Mouse (Mus musculus) spleen, postnatal 36 days (tissue): ENCODE results near the gene Bnipl.
"Not testable (repeated sequence)": the region's sequence is repeated elsewhere in the genome, so short reads cannot be mapped to it uniquely, and the experiment has no call there.

Source experiments
- DNase-seq, 2 experiments: peaks; one replicate each; pipeline ENCODE4 v3.0.0; 2022; ENCODE audit warnings: low spot score in 2 of 2, mixed read lengths in 1 of 2

The Bnipl gene

DNA sequence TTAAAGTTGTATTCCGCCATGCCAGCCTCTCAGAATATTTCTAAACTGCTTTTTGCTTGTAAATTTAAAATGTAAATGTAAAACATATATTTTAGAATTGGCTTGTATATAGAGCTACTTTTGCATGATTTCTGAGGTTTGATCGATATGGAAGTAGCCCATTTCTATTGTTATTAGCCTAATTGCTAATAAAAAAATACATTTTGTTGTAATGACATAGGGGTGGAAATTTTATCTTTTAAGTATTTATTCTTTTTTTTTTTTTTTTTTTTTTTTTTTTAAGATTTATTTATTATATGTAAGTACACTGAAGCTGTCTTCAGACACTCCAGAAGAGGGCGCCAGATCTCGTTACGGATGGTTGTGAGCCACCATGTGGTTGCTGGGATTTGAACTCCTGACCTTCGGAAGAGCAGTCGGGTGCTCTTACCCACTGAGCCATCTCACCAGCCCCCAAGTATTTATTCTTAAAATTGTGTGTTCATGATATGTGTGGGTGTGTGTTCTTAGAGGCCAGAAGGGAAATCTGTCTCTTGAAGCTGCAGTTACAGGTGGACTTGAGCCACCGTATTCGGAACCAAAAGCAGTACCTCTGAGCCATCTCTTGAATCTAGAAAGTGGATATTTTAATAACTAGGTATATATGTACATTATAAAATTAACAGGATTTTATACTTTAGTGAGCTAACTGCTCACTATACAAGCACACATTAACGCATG lies 37.9 kb downstream of the Bnipl start:
- not testable (repeated sequence) for DNase-seq

DNA sequence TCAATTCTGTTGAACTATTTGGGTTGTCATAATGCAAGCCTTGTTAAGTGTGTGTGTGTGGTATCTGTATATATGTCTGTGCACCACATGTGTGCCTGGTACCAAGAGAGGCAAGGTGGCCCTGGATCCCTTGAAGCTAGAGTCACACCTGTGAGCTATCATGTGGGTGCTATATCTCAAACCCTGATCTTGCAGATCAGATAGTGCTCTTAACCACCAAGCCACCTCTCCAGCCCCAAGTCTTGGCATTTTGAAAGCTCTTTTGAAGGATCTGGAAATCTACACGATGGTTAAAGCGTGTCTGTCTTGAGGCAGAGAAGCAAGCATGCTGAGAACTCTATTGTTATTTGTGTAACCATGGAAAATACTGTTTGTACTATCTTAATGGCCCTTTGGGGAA lies 40.4 kb downstream of the Bnipl start:
- DNase-seq, result no peak

DNA sequence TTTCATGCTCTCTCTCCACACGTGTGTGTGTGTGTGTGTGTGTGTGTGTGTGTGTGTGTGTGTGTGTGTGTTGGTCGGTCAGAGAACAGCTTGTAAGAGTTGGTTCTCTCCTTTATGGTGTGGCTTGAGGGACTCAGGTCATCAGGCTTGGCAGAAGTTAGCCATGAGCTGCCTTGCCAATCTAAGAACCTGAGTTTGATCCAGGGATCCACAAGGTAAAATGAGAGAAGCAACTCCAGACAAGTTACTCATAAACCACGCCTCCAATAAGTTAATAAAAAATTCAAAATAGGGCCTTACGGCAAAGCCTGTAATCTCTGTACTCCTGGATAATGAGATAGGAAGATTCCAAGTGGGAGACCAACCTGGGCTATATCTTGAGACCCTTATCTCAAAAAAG lies 42.7 kb downstream of the Bnipl start:
- no peak for DNase-seq

DNA sequence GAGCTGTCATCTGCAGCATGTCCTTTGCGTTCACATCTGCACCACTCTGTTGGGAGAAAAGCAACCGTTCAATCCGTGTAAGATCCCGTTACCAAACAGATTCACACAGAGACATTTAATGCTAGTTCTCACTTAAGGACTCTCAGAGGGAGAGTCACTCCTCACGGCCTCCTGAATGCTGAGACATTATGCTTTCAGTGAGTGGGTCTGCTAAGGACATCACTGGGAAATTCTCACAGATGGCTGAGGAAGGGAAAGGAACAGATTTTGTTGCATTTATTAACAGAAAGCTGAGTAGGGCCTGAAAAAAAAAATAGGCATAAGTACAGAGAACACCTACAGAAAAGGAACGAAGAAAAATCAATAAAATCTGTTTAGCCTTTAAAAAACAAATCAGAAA lies 47.1 kb downstream of the Bnipl start:
- DNase-seq, result no peak

DNA sequence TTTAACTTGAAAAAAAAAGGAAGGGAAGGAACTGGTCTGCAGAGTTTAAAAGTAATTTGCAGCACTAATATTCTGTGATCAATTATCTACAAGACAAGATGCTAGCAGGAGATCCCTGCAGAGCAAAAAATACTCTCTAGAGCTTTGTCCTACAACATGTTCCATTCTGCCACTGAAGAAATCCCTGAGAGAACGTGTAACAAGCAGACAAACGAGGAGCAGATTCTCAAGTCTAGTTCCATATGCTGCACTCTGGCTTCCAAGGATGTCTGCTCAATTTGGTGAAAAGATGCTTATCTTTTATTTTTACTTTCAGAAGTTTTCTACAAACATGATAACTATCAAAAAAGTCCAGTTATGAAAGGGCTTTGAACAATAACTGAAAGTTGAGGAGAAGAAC lies 50.4 kb downstream of the Bnipl start:
- DNase-seq, result no peak

DNA sequence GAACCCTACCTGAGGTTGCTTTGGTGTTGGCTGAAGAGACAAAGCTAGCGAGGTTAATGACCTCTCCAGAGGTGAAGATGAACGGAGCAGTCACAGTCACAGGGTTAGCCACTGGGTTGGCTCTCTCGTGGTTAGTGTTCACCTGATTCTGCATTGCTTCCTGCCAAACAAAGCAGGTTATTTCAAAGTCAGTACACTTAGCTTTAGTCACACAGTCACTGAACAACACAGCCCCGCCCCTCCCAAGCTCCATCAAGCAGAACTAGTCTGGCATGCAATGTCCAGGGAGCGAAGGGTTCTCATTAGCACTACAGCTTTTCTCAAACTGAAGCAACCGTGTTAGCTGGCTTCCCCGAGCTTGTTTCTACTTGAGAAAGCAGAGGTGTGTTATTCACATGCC lies 50.9 kb downstream of the Bnipl start:
- no peak for DNase-seq

DNA sequence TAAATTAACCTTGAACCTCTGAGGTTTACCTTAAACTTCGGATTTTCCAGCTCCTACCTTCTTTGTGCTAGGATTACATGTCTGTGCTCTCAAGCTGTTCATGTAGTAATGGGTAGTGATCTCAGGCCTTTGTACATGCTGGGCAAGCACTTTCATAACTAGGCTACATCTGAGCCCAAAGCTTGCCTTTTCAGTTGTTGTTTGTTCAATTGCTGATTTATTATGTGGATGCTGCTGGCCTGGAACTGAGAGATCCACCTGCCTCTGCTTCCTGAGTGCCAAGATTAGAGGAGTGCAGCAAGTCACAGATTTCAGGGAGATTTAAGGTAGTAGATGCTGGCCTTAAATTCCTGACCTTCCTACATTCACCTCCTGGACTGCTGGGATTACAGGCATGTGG lies 51.9 kb downstream of the Bnipl start:
- no peak for DNase-seq

DNA sequence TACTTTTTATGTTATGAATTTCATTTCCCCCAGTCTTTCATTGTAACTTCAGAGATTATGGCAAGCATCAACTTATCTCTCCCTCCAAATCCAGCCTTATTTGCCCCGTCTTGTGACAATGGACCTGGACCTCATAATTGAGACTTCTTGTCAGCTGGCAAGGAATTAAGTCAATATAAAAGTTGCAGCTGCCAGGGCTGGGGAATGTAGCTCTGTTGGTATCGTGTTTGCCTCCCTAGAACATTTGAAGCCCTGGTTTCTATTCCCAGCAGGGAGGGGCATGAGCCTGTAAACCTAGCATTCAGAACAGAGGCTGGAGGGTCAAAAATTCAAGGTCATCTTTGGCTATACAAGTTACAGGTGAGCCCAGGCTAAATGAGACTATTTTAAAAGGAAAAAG lies 55.2 kb downstream of the Bnipl start:
- DNase-seq, result no peak

DNA sequence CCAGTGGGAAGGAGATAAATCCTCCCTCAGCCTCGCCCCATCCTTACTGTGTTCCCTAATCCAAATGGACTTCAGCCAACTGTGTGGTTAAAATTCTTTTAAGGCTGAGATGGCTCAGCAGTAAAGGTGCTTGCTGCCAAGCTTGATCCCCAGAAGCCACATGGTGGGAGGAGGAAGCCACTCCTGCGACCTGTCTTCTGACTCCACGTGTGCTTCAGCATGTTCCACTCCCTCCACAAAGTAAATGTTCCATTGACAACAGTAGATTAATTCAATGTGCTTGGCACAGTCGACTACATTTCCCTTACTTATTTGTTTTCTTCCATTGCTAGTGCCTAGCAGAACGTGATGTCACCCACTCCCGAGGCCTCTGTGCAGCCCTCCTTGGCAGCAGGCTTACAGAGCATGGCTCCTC lies 56.3 kb downstream of the Bnipl start:
- DNase-seq, result no peak
